Mouse (Mus musculus): ENCODE results near the gene Hrh2.

Hrh2 gene

DNA sequence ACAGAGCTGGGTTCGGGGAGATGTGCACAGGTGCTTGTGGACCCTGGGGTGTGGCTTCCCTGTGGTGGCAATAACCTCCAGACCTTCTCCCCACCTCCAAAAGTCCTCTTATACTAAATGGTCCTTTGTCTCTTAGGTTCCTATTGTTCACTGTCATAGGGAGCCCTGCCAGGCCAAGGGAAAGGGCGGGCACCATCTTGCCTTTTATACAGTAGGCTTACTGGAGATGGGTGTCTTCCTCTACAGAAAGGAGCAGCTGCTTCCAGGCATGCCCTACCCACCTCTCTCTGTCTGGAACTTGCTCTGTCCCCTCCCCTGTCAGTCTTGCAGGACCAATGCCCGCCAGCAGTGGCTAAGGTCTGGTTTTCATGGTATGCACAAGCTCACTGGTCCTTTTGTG, 12.0 kb upstream of the Hrh2 start:
- Histone ChIP-seq H3K4me1 (replicated peaks; ENCODE audit: low read depth, low read length) (peaks cover 10% of the 10 kb centered on the region), H3K27me3 (ENCODE audit: insufficient read depth, low read length) (peaks cover 19% of the 10 kb centered on the region; the same call in 1 of the 2 replicates), H3K9me3 (ENCODE audit: low read length) (peaks cover under 1% of the 10 kb centered on the region), H3K4me3 (replicated peaks; ENCODE audit: low read length) (no peak overlapping the region), H3K36me3 (ENCODE audit: insufficient read depth, low read length) (no peaks in the 10 kb centered on the region)
- TF ChIP-seq NANOG (IDR thresholded peaks at IDR 0.05; ENCODE audit: borderline replicate concordance, low read length) (no peak), CTCF (conservative IDR thresholded peaks at IDR 0.05; ENCODE audit: low read length) (no peak), POU5F1 (IDR thresholded peaks at IDR 0.05; ENCODE audit: borderline replicate concordance, low read length) (no peak)

DNA sequence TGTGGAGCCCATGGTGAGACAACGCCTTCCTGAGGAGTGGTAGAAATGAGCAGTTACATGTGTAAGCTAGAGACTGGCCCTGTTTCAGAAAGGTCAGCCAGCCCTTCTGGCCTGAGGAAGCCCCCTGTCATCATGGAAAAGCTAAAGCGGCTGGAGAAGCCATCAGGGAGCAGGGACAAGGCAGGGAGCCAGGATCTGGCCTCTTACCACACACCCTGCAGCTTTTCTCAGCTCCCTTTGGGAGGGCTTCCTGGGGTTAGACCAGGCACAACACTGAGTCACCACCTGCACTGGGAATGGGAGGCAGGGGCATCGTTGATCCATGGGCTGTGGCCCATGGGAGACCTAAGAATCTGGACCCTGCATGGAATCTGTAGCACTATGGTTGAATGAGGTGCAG, 11.5 kb upstream of the Hrh2 start:
- TF ChIP-seq POU5F1 (IDR thresholded peaks at IDR 0.05; ENCODE audit: borderline replicate concordance, low read length) (no peak), CTCF (conservative IDR thresholded peaks at IDR 0.05; ENCODE audit: low read length) (no peak), NANOG (IDR thresholded peaks at IDR 0.05; ENCODE audit: borderline replicate concordance, low read length) (no peak)
- Histone ChIP-seq H3K36me3 (ENCODE audit: insufficient read depth, low read length) (no peaks in the 10 kb centered on the region), H3K4me1 (replicated peaks; ENCODE audit: low read depth, low read length) (peaks cover 10% of the 10 kb centered on the region), H3K27me3 (ENCODE audit: insufficient read depth, low read length) (peaks cover 18% of the 10 kb centered on the region; the same call in 1 of the 2 replicates), H3K4me3 (replicated peaks; ENCODE audit: low read length) (no peak overlapping the region), H3K9me3 (ENCODE audit: low read length) (no peaks in the 10 kb centered on the region)

DNA sequence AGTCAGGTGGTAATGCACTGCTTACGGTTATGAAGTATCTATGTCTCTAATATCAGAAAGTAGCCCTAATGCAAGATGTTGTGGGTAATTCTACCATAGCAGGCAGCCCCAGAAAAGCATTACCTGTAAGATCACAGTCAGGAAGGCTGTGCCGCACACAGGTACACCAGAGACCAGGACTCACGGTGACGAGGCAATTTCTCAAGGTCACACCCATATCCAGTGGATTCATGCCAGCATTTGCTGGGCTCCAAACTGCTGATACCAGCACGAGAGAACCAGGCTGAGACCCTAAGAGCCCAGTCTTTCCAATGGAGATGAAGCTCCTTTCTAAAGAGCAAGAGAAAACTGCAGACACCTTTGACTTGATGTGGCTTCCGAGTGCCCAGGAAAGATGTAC, 10.6 kb upstream of the Hrh2 start:
- H3K4me1 ChIP-seq (replicated peaks; ENCODE audit: low read depth, low read length), result peaks cover 14% of the 10 kb centered on the region
- H3K9me3 ChIP-seq (ENCODE audit: low read length), result no peaks in the 10 kb centered on the region
- H3K36me3 ChIP-seq (ENCODE audit: insufficient read depth, low read length), result no peaks in the 10 kb centered on the region
- H3K27me3 ChIP-seq (ENCODE audit: insufficient read depth, low read length), result peaks cover 14% of the 10 kb centered on the region; the same call in 1 of the 2 replicates
- H3K4me3 ChIP-seq (replicated peaks; ENCODE audit: low read length), result no peak overlapping the region
- no peak for TF ChIP-seq POU5F1 (IDR thresholded peaks at IDR 0.05; ENCODE audit: borderline replicate concordance, low read length)
- TF ChIP-seq CTCF (conservative IDR thresholded peaks at IDR 0.05; ENCODE audit: low read length), result no peak
- TF ChIP-seq NANOG (IDR thresholded peaks at IDR 0.05; ENCODE audit: borderline replicate concordance, low read length), result no peak

- Histone ChIP-seq H3K9me3 (ENCODE audit: low read length) (no peaks in the 10 kb centered on the region), H3K4me1 (replicated peaks; ENCODE audit: low read depth, low read length) (peaks cover 14% of the 10 kb centered on the region), H3K36me3 (ENCODE audit: insufficient read depth, low read length) (no peaks in the 10 kb centered on the region), H3K27me3 (ENCODE audit: insufficient read depth, low read length) (peaks cover 12% of the 10 kb centered on the region; the same call in 1 of the 2 replicates), H3K4me3 (replicated peaks; ENCODE audit: low read length) (no peak overlapping the region)
- TF ChIP-seq POU5F1 (IDR thresholded peaks at IDR 0.05; ENCODE audit: borderline replicate concordance, low read length) (no peak), NANOG (IDR thresholded peaks at IDR 0.05; ENCODE audit: borderline replicate concordance, low read length) (no peak), CTCF (conservative IDR thresholded peaks at IDR 0.05; ENCODE audit: low read length) (no peak)
Observed at GRCm38 (mm10) chr13:54181947-54182346, 10.0 kb upstream of the Hrh2 start.

DNA sequence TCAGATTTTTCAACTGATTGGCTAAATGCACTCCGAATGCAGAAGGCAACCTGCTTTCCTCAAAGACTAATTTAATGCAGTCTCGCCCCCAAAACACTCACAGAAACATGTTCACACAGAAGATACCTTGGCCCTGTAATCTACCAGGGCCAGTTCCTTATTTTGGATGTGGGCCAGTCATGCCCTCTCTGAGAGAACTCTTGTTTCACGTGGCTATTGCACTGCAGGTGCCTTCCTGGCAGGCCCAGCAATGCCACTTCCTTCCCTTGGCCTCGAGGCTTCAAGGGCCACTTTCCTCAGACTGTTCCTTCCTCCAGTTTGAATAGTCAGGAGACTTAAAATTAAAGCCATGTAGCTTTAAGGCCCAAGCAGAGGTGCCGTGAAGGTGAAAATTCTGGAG, 5.5 kb upstream of the Hrh2 start:
- Histone ChIP-seq H3K9me3 (ENCODE audit: low read length) (no peaks in the 10 kb centered on the region), H3K36me3 (ENCODE audit: insufficient read depth, low read length) (no peaks in the 10 kb centered on the region), H3K4me1 (replicated peaks; ENCODE audit: low read depth, low read length) (peaks cover 8% of the 10 kb centered on the region; the same call in 1 of the 2 replicates), H3K27me3 (ENCODE audit: insufficient read depth, low read length) (peaks cover 21% of the 10 kb centered on the region), H3K4me3 (replicated peaks; ENCODE audit: low read length) (no peak overlapping the region)
- TF ChIP-seq POU5F1 (IDR thresholded peaks at IDR 0.05; ENCODE audit: borderline replicate concordance, low read length) (no peak), CTCF (conservative IDR thresholded peaks at IDR 0.05; ENCODE audit: low read length) (no peak), NANOG (IDR thresholded peaks at IDR 0.05; ENCODE audit: borderline replicate concordance, low read length) (no peak)

GRCm38 (mm10) chr13:54188190-54188706, 3.7 kb upstream of the Hrh2 start:
- TF ChIP-seq POU5F1 (IDR thresholded peaks at IDR 0.05; ENCODE audit: borderline replicate concordance, low read length), result no peak
- TF ChIP-seq NANOG (IDR thresholded peaks at IDR 0.05; ENCODE audit: borderline replicate concordance, low read length), result no peak
- no peak for TF ChIP-seq CTCF (conservative IDR thresholded peaks at IDR 0.05; ENCODE audit: low read length)
- H3K9me3 ChIP-seq (ENCODE audit: low read length), result no peaks in the 10 kb centered on the region
- no peaks in the 10 kb centered on the region for H3K36me3 ChIP-seq (ENCODE audit: insufficient read depth, low read length)
- peaks cover 37% of the 10 kb centered on the region for H3K27me3 ChIP-seq (ENCODE audit: insufficient read depth, low read length)
- peaks cover 18% of the 10 kb centered on the region for H3K4me1 ChIP-seq (replicated peaks; ENCODE audit: low read depth, low read length)
- H3K4me3 ChIP-seq (replicated peaks; ENCODE audit: low read length), result no peak overlapping the region

DNA sequence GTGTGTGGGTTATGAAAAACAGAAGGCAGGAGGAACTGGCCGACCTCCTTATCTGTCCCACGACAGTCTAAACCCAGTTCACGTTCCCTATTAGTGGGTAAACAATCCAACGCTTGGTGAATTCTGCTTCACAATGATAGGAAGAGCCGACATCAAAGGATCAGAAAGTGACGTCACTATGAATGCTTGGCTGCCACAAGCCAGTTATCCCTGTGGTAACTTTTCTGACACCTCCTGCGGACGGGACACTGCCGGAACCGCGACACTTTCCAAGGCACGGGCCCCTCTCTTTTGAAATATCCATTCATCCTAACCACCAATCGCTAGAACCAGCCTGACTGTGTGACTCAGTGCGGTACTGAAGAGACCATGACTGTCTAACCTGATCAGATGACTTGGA, 2.0 kb upstream of the Hrh2 start:
- no peaks in the 10 kb centered on the region for H3K9me3 ChIP-seq (ENCODE audit: low read length)
- no peak overlapping the region for H3K4me3 ChIP-seq (replicated peaks; ENCODE audit: low read length)
- H3K27me3 ChIP-seq (ENCODE audit: insufficient read depth, low read length), result peaks cover 54% of the 10 kb centered on the region
- TF ChIP-seq CTCF (conservative IDR thresholded peaks at IDR 0.05; ENCODE audit: low read length) (no peak), NANOG (IDR thresholded peaks at IDR 0.05; ENCODE audit: borderline replicate concordance, low read length) (no peak), POU5F1 (IDR thresholded peaks at IDR 0.05; ENCODE audit: borderline replicate concordance, low read length) (no peak)
- peaks cover 22% of the 10 kb centered on the region for H3K4me1 ChIP-seq (replicated peaks; ENCODE audit: low read depth, low read length)
- no peaks in the 10 kb centered on the region for H3K36me3 ChIP-seq (ENCODE audit: insufficient read depth, low read length)

- no peaks in the 10 kb centered on the region for H3K9me3 ChIP-seq (ENCODE audit: low read length)
- no peaks in the 10 kb centered on the region for H3K36me3 ChIP-seq (ENCODE audit: insufficient read depth, low read length)
- peaks cover 59% of the 10 kb centered on the region for H3K27me3 ChIP-seq (ENCODE audit: insufficient read depth, low read length)
- H3K4me3 ChIP-seq (replicated peaks; ENCODE audit: low read length), result no peak overlapping the region
- TF ChIP-seq NANOG (IDR thresholded peaks at IDR 0.05; ENCODE audit: borderline replicate concordance, low read length), result no peak
- TF ChIP-seq POU5F1 (IDR thresholded peaks at IDR 0.05; ENCODE audit: borderline replicate concordance, low read length), result no peak
- TF ChIP-seq CTCF (conservative IDR thresholded peaks at IDR 0.05; ENCODE audit: low read length), result no peak
- peaks cover 19% of the 10 kb centered on the region for H3K4me1 ChIP-seq (replicated peaks; ENCODE audit: low read depth, low read length)
Observed at GRCm38 (mm10) chr13:54191181-54191580, 748 bp upstream of the Hrh2 start.

- Histone ChIP-seq H3K9me3 (ENCODE audit: low read length) (no peaks in the 10 kb centered on the region), H3K4me3 (replicated peaks; ENCODE audit: low read length) (no peak overlapping the region), H3K4me1 (replicated peaks; ENCODE audit: low read depth, low read length) (peaks cover 23% of the 10 kb centered on the region), H3K36me3 (ENCODE audit: insufficient read depth, low read length) (no peaks in the 10 kb centered on the region), H3K27me3 (ENCODE audit: insufficient read depth, low read length) (peaks cover 72% of the 10 kb centered on the region)
- no peak for TF ChIP-seq CTCF (conservative IDR thresholded peaks at IDR 0.05; ENCODE audit: low read length)
- TF ChIP-seq POU5F1 (IDR thresholded peaks at IDR 0.05; ENCODE audit: borderline replicate concordance, low read length), result no peak
- no peak for TF ChIP-seq NANOG (IDR thresholded peaks at IDR 0.05; ENCODE audit: borderline replicate concordance, low read length)
Observed at GRCm38 (mm10) chr13:54193580-54193979, 1.7 kb downstream of the Hrh2 start.
